Mouse (Mus musculus) lung, embryonic 14.5 days (tissue): ENCODE measurements around the gene Elk4. TPM values are rescaled to one million over a fixed set of nuclear protein-coding genes. Genes with fewer than 3 reads are reported as not detected.
A peak's percentile ranks its signal among the peaks of the same experiment; 100 is the strongest.

Source experiments
- ATAC-seq: fragments of 200-750 bp; cut with Nextera tagmentation; 2 replicates; pipeline ENCODE4 v1.8.0; 2017; ENCODE audit warnings: mild to moderate bottlenecking, moderate TSS enrichment, moderate library complexity; ENCODE audit not compliant: insufficient read depth
- DNase-seq: peaks from one replicate; pipeline ENCODE4 v3.0.0-alpha.2; 2015
- H3K27ac ChIP-seq: fragments of 300-500 bp; sonication (generic); 2 replicates; pipeline ENCODE4 v1.5.1; 2014; ENCODE audit warnings: low read depth, mild to moderate bottlenecking, moderate library complexity
- H3K27me3 ChIP-seq: fragments of 300-500 bp; sonication (generic); 2 replicates; pipeline ENCODE4 v1.6.1; 2014; ENCODE audit warnings: low read length, control low read depth; ENCODE audit not compliant: insufficient read depth
- H3K36me3 ChIP-seq: fragments of 300-500 bp; sonication (generic); 2 replicates; pipeline ENCODE4 v1.6.1; 2014; ENCODE audit warnings: control low read depth; ENCODE audit not compliant: insufficient read depth
- H3K4me1 ChIP-seq: fragments of 300-500 bp; sonication (generic); 2 replicates; pipeline ENCODE4 v1.6.1; 2014; ENCODE audit warnings: antibody characterized with exemption, control low read depth; ENCODE audit not compliant: insufficient read depth
- H3K4me2 ChIP-seq: fragments of 300-500 bp; sonication (generic); 2 replicates; pipeline ENCODE4 v1.6.1; 2014; ENCODE audit warnings: mild to moderate bottlenecking
- H3K4me3 ChIP-seq: fragments of 300-500 bp; sonication (generic); 2 replicates; pipeline ENCODE4 v1.5.1; 2014; ENCODE audit warnings: low read depth, low read length
- H3K9ac ChIP-seq: fragments of 300-500 bp; sonication (generic); 2 replicates; pipeline ENCODE4 v1.6.1; 2014
- H3K9me3 ChIP-seq: fragments of 300-500 bp; sonication (generic); 2 replicates; pipeline ENCODE4 v1.6.1; 2016; ENCODE audit warnings: low read depth, low read length, control low read depth
- CTCF ChIP-seq: IDR thresholded peaks from 2 replicates; pipeline ENCODE4 v1.5.1; 2016; ENCODE audit warnings: antibody characterized with exemption, low read depth
- WGBS: fragments of 180-500 bp; shearing (Covaris S2); extraction: QIAGEN DNeasy Blood & Tissue Kit; methylation state at CpG from one replicate; pipeline ENCODE4 v1.1.7; 2014; 5-methylcytosine and 5-hydroxymethylcytosine counted together
- polyA plus RNA-seq: library from polyadenylated mRNA; unstranded; fragments of >200 nt; fragmentation: Nextera tagmentation; extraction: Ambion mirVana; gene quantifications from 2 replicates; pipeline ENCODE4 v1.2.1, GENCODE M21; 2014

Gene Elk4
- polyA plus RNA-seq, 1 experiment from 2014 or later, result 41.3 TPM

- H3K4me3 ChIP-seq, result no peak overlapping the region
- H3K9me3 ChIP-seq, result no peaks in the 10 kb centered on the region
- H3K36me3 ChIP-seq, result no peaks in the 10 kb centered on the region
- no peak for TF ChIP-seq CTCF
- ATAC-seq (no peak), DNase-seq (no peak)
- H3K27me3 ChIP-seq, result no peaks in the 10 kb centered on the region
- no peaks in the 10 kb centered on the region for H3K4me1 ChIP-seq
- 60% methylated on average over 15 of the region's 15 CpGs for WGBS
- no peak overlapping the region for H3K4me2 ChIP-seq
- no peak overlapping the region for H3K9ac ChIP-seq
- no peak overlapping the region for H3K27ac ChIP-seq
Observed at GRCm38 (mm10) chr1:131987432-131987831, 20.0 kb upstream of the Elk4 start.

- Histone ChIP-seq H3K27ac (no peak overlapping the region), H3K36me3 (no peaks in the 10 kb centered on the region), H3K9ac (no peak overlapping the region), H3K4me2 (no peak overlapping the region), H3K4me3 (no peak overlapping the region), H3K4me1 (no peaks in the 10 kb centered on the region), H3K27me3 (no peaks in the 10 kb centered on the region), H3K9me3 (no peaks in the 10 kb centered on the region)
- no peak for ATAC-seq
- no peak for DNase-seq
- WGBS, result 72% methylated on average over 4 of the region's 4 CpGs
- no peak for TF ChIP-seq CTCF
Observed at GRCm38 (mm10) chr1:131989476-131989875, 17.9 kb upstream of the Elk4 start.

- no peak for DNase-seq
- Histone ChIP-seq H3K4me3 (no peak overlapping the region), H3K4me2 (no peak overlapping the region), H3K27me3 (no peaks in the 10 kb centered on the region), H3K4me1 (no peaks in the 10 kb centered on the region), H3K36me3 (no peaks in the 10 kb centered on the region), H3K9ac (no peak overlapping the region), H3K9me3 (no peaks in the 10 kb centered on the region), H3K27ac (no peak overlapping the region)
- TF ChIP-seq CTCF, result no peak
- 75% methylated on average over 9 of the region's 9 CpGs for WGBS
- ATAC-seq, result no peak
Observed at GRCm38 (mm10) chr1:131990083-131990760, 17.2 kb upstream of the Elk4 start.

GRCm38 (mm10) chr1:131992561-131993001 is 14.8 kb upstream of the Elk4 start:
- H3K27me3 ChIP-seq, result no peaks in the 10 kb centered on the region
- H3K9me3 ChIP-seq, result no peaks in the 10 kb centered on the region
- H3K4me2 ChIP-seq, result no peak overlapping the region
- no peak for ATAC-seq
- no peaks in the 10 kb centered on the region for H3K36me3 ChIP-seq
- H3K9ac ChIP-seq, result no peak overlapping the region
- H3K4me3 ChIP-seq, result no peak overlapping the region
- WGBS, result 77% methylated on average over 7 of the region's 7 CpGs
- no peak overlapping the region for H3K27ac ChIP-seq
- TF ChIP-seq CTCF, result no peak
- H3K4me1 ChIP-seq, result no peaks in the 10 kb centered on the region
- no peak for DNase-seq

GRCm38 (mm10) chr1:131993169-131994040 is 14.0 kb upstream of the Elk4 start:
- ATAC-seq (no peak), DNase-seq (no peak)
- Histone ChIP-seq H3K27ac (no peak overlapping the region), H3K27me3 (no peaks in the 10 kb centered on the region), H3K9me3 (no peaks in the 10 kb centered on the region), H3K4me1 (no peaks in the 10 kb centered on the region), H3K9ac (no peak overlapping the region), H3K4me2 (no peak overlapping the region), H3K36me3 (no peaks in the 10 kb centered on the region), H3K4me3 (no peak overlapping the region)
- WGBS, result 83% methylated on average over 12 of the region's 12 CpGs
- TF ChIP-seq CTCF, result no peak

- Histone ChIP-seq H3K4me1 (no peaks in the 10 kb centered on the region), H3K4me3 (no peak overlapping the region), H3K9ac (no peak overlapping the region), H3K36me3 (no peaks in the 10 kb centered on the region), H3K27me3 (no peaks in the 10 kb centered on the region), H3K9me3 (no peaks in the 10 kb centered on the region), H3K27ac (no peak overlapping the region), H3K4me2 (no peak overlapping the region)
- peak; percentile 76 for TF ChIP-seq CTCF
- ATAC-seq, result no peak
- WGBS, result 34% methylated on average over 4 of the region's 4 CpGs
- DNase-seq, result peak; percentile 80
Observed at GRCm38 (mm10) chr1:131995062-131995461, 12.3 kb upstream of the Elk4 start.

GRCm38 (mm10) chr1:132000506-132000905 is 6.9 kb upstream of the Elk4 start:
- H3K4me2 ChIP-seq, result no peak overlapping the region
- peak; percentile 35 for DNase-seq
- H3K4me1 ChIP-seq, result no peaks in the 10 kb centered on the region

More at GRCm38 (mm10) chr1:132000506-132000905, 6.9 kb upstream of the Elk4 start:
- Histone ChIP-seq H3K9ac (no peak overlapping the region), H3K4me3 (no peak overlapping the region), H3K36me3 (no peaks in the 10 kb centered on the region), H3K27ac (no peak overlapping the region), H3K9me3 (no peaks in the 10 kb centered on the region), H3K27me3 (no peaks in the 10 kb centered on the region)
- TF ChIP-seq CTCF, result peak; percentile 48
- no peak for ATAC-seq
